Mouse (Mus musculus): ENCODE measurements around the gene Tada2b.

DNA sequence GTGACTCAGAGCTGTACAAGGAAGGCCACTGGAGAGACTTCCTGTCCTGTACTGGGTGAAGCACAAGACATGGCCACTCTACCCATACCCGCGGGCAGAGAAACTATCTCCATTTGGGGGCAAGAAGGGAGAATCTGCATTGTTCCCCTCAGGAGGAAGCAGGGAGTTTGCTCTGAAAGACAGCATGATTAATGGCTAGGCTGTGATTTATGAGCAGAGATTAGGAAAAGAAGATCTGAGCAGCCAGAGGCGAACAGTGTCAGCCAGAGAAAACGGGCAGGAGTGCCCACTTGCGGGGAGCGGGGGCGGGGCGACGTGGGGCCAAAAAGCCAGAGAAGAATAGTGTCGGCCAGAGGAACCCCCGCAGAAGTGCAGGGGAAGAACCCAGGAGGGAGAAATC is 56.3 kb downstream of the Tada2b start:
- TF ChIP-seq POLR2A (IDR thresholded peaks at IDR 0.05; ENCODE audit: control insufficient read depth in 1 of 2, insufficient read depth in 1 of 2, low read depth in 1 of 2, low read length in 2 of 2, poor library complexity in 1 of 2) (no peak), ZNF384 (IDR thresholded peaks at IDR 0.05; ENCODE audit: low read depth, low read length) (no peak), POLR2AphosphoS5 (IDR thresholded peaks at IDR 0.05; ENCODE audit: borderline replicate concordance, low read depth, low read length) (no peak), KAT2A (conservative IDR thresholded peaks at IDR 0.05; ENCODE audit: low read depth, low read length) (no peak), EP300 (IDR thresholded peaks at IDR 0.05; ENCODE audit: low read depth in 1 of 2, low read length in 2 of 2) (no peak), CHD2 (IDR thresholded peaks at IDR 0.05; ENCODE audit: low read length) (no peak)

Data from MEL (cell line).